Mouse (Mus musculus): ENCODE measurements around the gene Slc4a5.

DNA sequence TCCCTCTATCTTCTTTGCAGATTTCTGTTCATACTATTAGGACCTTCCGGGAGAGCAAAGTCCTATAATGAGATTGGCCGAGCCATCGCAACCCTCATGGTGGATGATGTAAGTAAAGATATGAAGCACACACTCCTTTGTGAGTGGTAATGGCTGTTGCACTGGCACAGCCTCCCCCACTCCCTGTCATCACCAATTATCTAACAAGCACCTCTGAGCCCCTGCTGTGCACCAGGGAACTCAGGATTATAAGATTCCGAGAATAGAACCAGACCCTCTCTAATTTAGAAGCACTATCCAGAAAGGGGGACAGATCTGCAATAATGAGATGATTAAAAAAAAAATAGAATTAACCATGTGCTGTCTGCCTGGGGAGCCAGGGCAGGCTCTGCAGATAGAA is 46.0 kb downstream of the Slc4a5 start:
- TF ChIP-seq CTCF (IDR thresholded peaks at IDR 0.05) (no peak), EP300 (IDR thresholded peaks at IDR 0.05) (no peak)
